ENCODE assay signal across 24 mouse cellular contexts in genomic region chr14:27005937-27006336, GRCm38 (mm10). TPM values are rescaled to one million over a fixed set of nuclear protein-coding genes. Genes with fewer than 3 reads are reported as not detected.
DNase-seq lines count a peak whose midpoint lies in the region; ATAC-seq and TF ChIP-seq lines count a peak whose summit lies in the region.
"Had no signal": no experiment of that assay in that cellular context is flagged by ENCODE, and none has a peak within 500 bp of the region (broad histone marks: within the 10 kb centered on the region; RNA-seq: fewer than 3 reads in every experiment).

No protein-coding gene starts in this region.

- DNase-seq in heart, adult 11 months = peak; percentile 25
- no peak for DNase-seq in heart, adult 18-20 months
- DNase-seq in midbrain, embryonic 10.5 days (ENCODE audit: low spot score) = peak; percentile 22
- DNase-seq in midbrain, embryonic 14.5 days = peak; percentile 14
- no peak for DNase-seq in midbrain, postnatal 0 days (ENCODE audit: low spot score)
- DNase-seq: adrenal gland, adult 2 months; adrenal gland, postnatal 10 days; adrenal gland, postnatal 25 days; cerebellum, adult 11 months; cerebellum, adult 18-20 months; cerebellum, adult 8-10 months; cerebellum, adult 9-11 months; cerebellum, postnatal 14 days; cerebellum, postnatal 36 days; embryo, embryonic 11 days had no signal

- H3K27ac ChIP-seq in midbrain, embryonic 10.5 days (replicated peaks) = no peak overlapping the region
- no peak overlapping the region for H3K27ac ChIP-seq in midbrain, embryonic 15.5 days
- no peak overlapping the region for H3K27ac ChIP-seq in midbrain, embryonic 14.5 days (replicated peaks; ENCODE audit: low read depth, low read length)
- H3K27ac ChIP-seq in midbrain, postnatal 0 days (ENCODE audit: low read depth, low read length) = no peak overlapping the region
- H3K27ac ChIP-seq: embryonic facial prominence, embryonic 13.5 days; embryonic facial prominence, embryonic 15.5 days had no signal

- ATAC-seq in midbrain, embryonic 15.5 days (replicated peaks) = no peak
- no peak for ATAC-seq in midbrain, embryonic 14.5 days (ENCODE audit: low FRiP score, low TSS enrichment)
- no peak for ATAC-seq in midbrain, postnatal 0 days (ENCODE audit: low FRiP score)
- ATAC-seq: forebrain, embryonic 14.5 days; forebrain, embryonic 16.5 days had no signal

- WGBS in midbrain, embryonic 10.5 days = 13% methylated on average over 6 of the region's 6 CpGs
- 6% methylated on average over 6 of the region's 6 CpGs for WGBS in midbrain, embryonic 15.5 days
- WGBS in midbrain, embryonic 14.5 days = 9% methylated on average over 6 of the region's 6 CpGs
- WGBS in midbrain, postnatal 0 days = 15% methylated on average over 6 of the region's 6 CpGs

- H3K4me2 ChIP-seq in midbrain, embryonic 15.5 days = no peak overlapping the region
- H3K4me2 ChIP-seq in midbrain, embryonic 14.5 days (ENCODE audit: low read length) = no peak overlapping the region
- no peak overlapping the region for H3K4me2 ChIP-seq in midbrain, postnatal 0 days (ENCODE audit: low read depth, low read length, poor library complexity, severe bottlenecking)
- H3K4me2 ChIP-seq: embryonic facial prominence, embryonic 13.5 days; embryonic facial prominence, embryonic 15.5 days had no signal

- H3K9ac ChIP-seq in midbrain, embryonic 15.5 days = no peak overlapping the region
- H3K9ac ChIP-seq in midbrain, embryonic 14.5 days (replicated peaks; ENCODE audit: low read length) = no peak overlapping the region
- H3K9ac ChIP-seq in midbrain, postnatal 0 days (replicated peaks; ENCODE audit: low read length, poor library complexity, severe bottlenecking) = no peak overlapping the region
- H3K9ac ChIP-seq: embryonic facial prominence, embryonic 13.5 days; embryonic facial prominence, embryonic 15.5 days had no signal

- peaks cover 12% of the 10 kb centered on the region for H3K4me1 ChIP-seq in midbrain, embryonic 10.5 days
- no peaks in the 10 kb centered on the region for H3K4me1 ChIP-seq in midbrain, embryonic 15.5 days
- no peaks in the 10 kb centered on the region for H3K4me1 ChIP-seq in midbrain, embryonic 14.5 days (ENCODE audit: control insufficient read depth, insufficient read depth, low read length)
- H3K4me1 ChIP-seq in midbrain, postnatal 0 days (ENCODE audit: insufficient read depth, low read length) = no peaks in the 10 kb centered on the region
- H3K4me1 ChIP-seq: embryonic facial prominence, embryonic 13.5 days; embryonic facial prominence, embryonic 15.5 days had no signal

- no peaks in the 10 kb centered on the region for H3K36me3 ChIP-seq in midbrain, embryonic 10.5 days
- H3K36me3 ChIP-seq in midbrain, embryonic 15.5 days (replicated peaks) = no peaks in the 10 kb centered on the region
- no peaks in the 10 kb centered on the region for H3K36me3 ChIP-seq in midbrain, embryonic 14.5 days (ENCODE audit: control insufficient read depth, insufficient read depth, low read length)
- no peaks in the 10 kb centered on the region for H3K36me3 ChIP-seq in midbrain, postnatal 0 days (ENCODE audit: insufficient read depth, low read length)
- H3K36me3 ChIP-seq: embryonic facial prominence, embryonic 13.5 days; embryonic facial prominence, embryonic 15.5 days had no signal

- H3K9me3 ChIP-seq in midbrain, embryonic 10.5 days (replicated peaks) = no peaks in the 10 kb centered on the region
- H3K9me3 ChIP-seq in midbrain, embryonic 15.5 days = no peaks in the 10 kb centered on the region
- H3K9me3 ChIP-seq in midbrain, embryonic 14.5 days (ENCODE audit: control insufficient read depth, low read length) = no peaks in the 10 kb centered on the region
- H3K9me3 ChIP-seq in midbrain, postnatal 0 days (ENCODE audit: low read length) = no peaks in the 10 kb centered on the region
- H3K9me3 ChIP-seq: embryonic facial prominence, embryonic 13.5 days; embryonic facial prominence, embryonic 15.5 days had no signal

- H3K4me3 ChIP-seq in midbrain, embryonic 10.5 days = no peak overlapping the region
- no peak overlapping the region for H3K4me3 ChIP-seq in midbrain, embryonic 15.5 days
- H3K4me3 ChIP-seq in midbrain, embryonic 14.5 days (replicated peaks; ENCODE audit: low read depth, low read length) = no peak overlapping the region
- no peak overlapping the region for H3K4me3 ChIP-seq in midbrain, postnatal 0 days (ENCODE audit: low read depth, low read length)
- H3K4me3 ChIP-seq: embryonic facial prominence, embryonic 13.5 days; embryonic facial prominence, embryonic 15.5 days; erythroblast, embryonic 14.5 days had no signal

- TF ChIP-seq CTCF in midbrain, postnatal 0 days (IDR thresholded peaks at IDR 0.05) = no peak

- peaks cover 34% of the 10 kb centered on the region for H3K27me3 ChIP-seq in midbrain, embryonic 10.5 days (ENCODE audit: low read depth, poor library complexity, severe bottlenecking)
- H3K27me3 ChIP-seq in midbrain, embryonic 15.5 days (replicated peaks) = no peaks in the 10 kb centered on the region; the same call in 1 of the 2 replicates
- H3K27me3 ChIP-seq in midbrain, embryonic 14.5 days (ENCODE audit: control insufficient read depth, insufficient read depth, low read length) = no peaks in the 10 kb centered on the region
- H3K27me3 ChIP-seq in midbrain, postnatal 0 days (ENCODE audit: insufficient read depth, low read length) = no peaks in the 10 kb centered on the region
- H3K27me3 ChIP-seq: embryonic facial prominence, embryonic 13.5 days; embryonic facial prominence, embryonic 15.5 days had no signal

RNA-seq across cellular contexts. Expression of gene Hesx1, which starts 11.7 kb away (rescaled TPM):
- total RNA-seq in heart, adult 18-20 months (2021) = not detected
- polyA plus RNA-seq in midbrain, embryonic 10.5 days (2016; fragmentation: Nextera tagmentation; extraction: Ambion mirVana) = 0.39 and 1.1 TPM in 2 replicates
- polyA plus RNA-seq in midbrain, embryonic 15.5 days (2015; fragmentation: Nextera tagmentation; extraction: Ambion mirVana) = 0.23 and 0.29 TPM in 2 replicates
- not detected in 2 replicates for polyA plus RNA-seq in midbrain, embryonic 14.5 days (2014; fragmentation: Nextera tagmentation; extraction: Ambion mirVana)
- total RNA-seq in midbrain, postnatal 0 days (2014; rRNA removed) = 0.88 TPM in 1 of 2 replicates, not detected in the other
- polyA plus RNA-seq in midbrain, postnatal 0 days (2015; fragmentation: Nextera tagmentation; extraction: Ambion mirVana) = 0.16 and 0.40 TPM in 2 replicates
- total RNA-seq: adrenal gland, adult 2 months; MEL had no signal
- polyA plus RNA-seq: adrenal gland, adult 2 months; C2C12; forebrain, embryonic 14.5 days; forebrain, embryonic 16.5 days had no signal

RNA-seq across cellular contexts. Expression of gene Il17rd, which starts 32.8 kb away (rescaled TPM):
- total RNA-seq in heart, adult 18-20 months (2021) = 1 to 10 TPM; 3.7 to 4.1 TPM
- 6.4 and 7.6 TPM in 2 replicates for polyA plus RNA-seq in midbrain, embryonic 10.5 days (2016; fragmentation: Nextera tagmentation; extraction: Ambion mirVana)
- polyA plus RNA-seq in midbrain, embryonic 15.5 days (2015; fragmentation: Nextera tagmentation; extraction: Ambion mirVana) = 2.2 and 2.3 TPM in 2 replicates
- 2.9 and 3.0 TPM in 2 replicates for polyA plus RNA-seq in midbrain, embryonic 14.5 days (2014; fragmentation: Nextera tagmentation; extraction: Ambion mirVana)
- 9.1 TPM in 2 replicates for total RNA-seq in midbrain, postnatal 0 days (2014; rRNA removed)
- polyA plus RNA-seq in midbrain, postnatal 0 days (2015; fragmentation: Nextera tagmentation; extraction: Ambion mirVana) = 1.2 and 1.5 TPM in 2 replicates
- total RNA-seq: common myeloid progenitor, adult 5-6 weeks had no signal

RNA-seq across cellular contexts. Expression of gene Appl1, which starts 34.9 kb away (rescaled TPM):
- total RNA-seq in heart, adult 18-20 months (2021) = 10 to 100 TPM; 13.9 to 16.6 TPM
- 26.1 and 30.1 TPM in 2 replicates for polyA plus RNA-seq in midbrain, embryonic 10.5 days (2016; fragmentation: Nextera tagmentation; extraction: Ambion mirVana)
- 53.1 and 55.8 TPM in 2 replicates for polyA plus RNA-seq in midbrain, embryonic 15.5 days (2015; fragmentation: Nextera tagmentation; extraction: Ambion mirVana)
- polyA plus RNA-seq in midbrain, embryonic 14.5 days (2014; fragmentation: Nextera tagmentation; extraction: Ambion mirVana) = 87.3 and 88.5 TPM in 2 replicates
- total RNA-seq in midbrain, postnatal 0 days (2014; rRNA removed) = 43.7 and 68.2 TPM in 2 replicates
- polyA plus RNA-seq in midbrain, postnatal 0 days (2015; fragmentation: Nextera tagmentation; extraction: Ambion mirVana) = 51.9 and 65.8 TPM in 2 replicates

Comparison
In these comparisons a context has a peak if more than half of its experiments do, and no peak if none do; other contexts are left out.
1. DNase-seq: peak in heart, adult 11 months (single experiment), midbrain, embryonic 10.5 days (single experiment) and midbrain, embryonic 14.5 days (single experiment); none in heart, adult 18-20 months (0 of 2) and midbrain, postnatal 0 days (single experiment).